In genomic region chr9:104457635-104458034, GRCm38 (mm10) we compare ENCODE assay signal across 12 mouse cellular contexts.
A peak's percentile ranks its signal among the peaks of the same experiment; 100 is the strongest.
DNase-seq lines count a peak whose midpoint lies in the region; ATAC-seq lines count a peak whose summit lies in the region.
"Had no signal": no experiment of that assay in that cellular context is flagged by ENCODE, and none has a peak within 500 bp of the region (broad histone marks: within the 10 kb centered on the region; RNA-seq: fewer than 3 reads in every experiment).

No protein-coding gene starts in this region.

- WGBS in forebrain, embryonic 14.5 days, result 36% methylated on average over 4 of the region's 4 CpGs
- WGBS in forebrain, embryonic 13.5 days, result 43% methylated on average over 4 of the region's 4 CpGs

- no peaks in the 10 kb centered on the region for H3K27me3 ChIP-seq in forebrain, embryonic 14.5 days (replicated peaks; ENCODE audit: control insufficient read depth, insufficient read depth, low read length)
- H3K27me3 ChIP-seq in forebrain, embryonic 13.5 days, result no peaks in the 10 kb centered on the region
- H3K27me3 ChIP-seq: midbrain, embryonic 13.5 days had no signal

- no peak overlapping the region for H3K4me3 ChIP-seq in forebrain, embryonic 14.5 days (ENCODE audit: low read depth, low read length)
- H3K4me3 ChIP-seq in forebrain, embryonic 13.5 days, result no peak overlapping the region
- H3K4me3 ChIP-seq: forebrain, embryonic 10.5 days; midbrain, embryonic 13.5 days had no signal

- H3K9ac ChIP-seq in forebrain, embryonic 14.5 days (ENCODE audit: low read length), result no peak overlapping the region
- H3K9ac ChIP-seq in forebrain, embryonic 13.5 days, result no peak overlapping the region
- H3K9ac ChIP-seq: liver, embryonic 14.5 days; midbrain, embryonic 13.5 days had no signal

- H3K27ac ChIP-seq in forebrain, embryonic 14.5 days (ENCODE audit: low read depth, low read length), result no peak overlapping the region
- H3K27ac ChIP-seq in forebrain, embryonic 13.5 days, result no peak overlapping the region
- H3K27ac ChIP-seq: forebrain, embryonic 10.5 days; liver, embryonic 14.5 days; midbrain, embryonic 13.5 days had no signal

- H3K4me1 ChIP-seq in forebrain, embryonic 14.5 days (ENCODE audit: control insufficient read depth, insufficient read depth, low read length), result no peaks in the 10 kb centered on the region
- H3K4me1 ChIP-seq in forebrain, embryonic 13.5 days, result no peaks in the 10 kb centered on the region
- H3K4me1 ChIP-seq: forebrain, embryonic 10.5 days; midbrain, embryonic 13.5 days had no signal

- no peaks in the 10 kb centered on the region for H3K9me3 ChIP-seq in forebrain, embryonic 14.5 days (replicated peaks; ENCODE audit: control insufficient read depth, low read length)
- H3K9me3 ChIP-seq in forebrain, embryonic 13.5 days (replicated peaks), result no peaks in the 10 kb centered on the region
- H3K9me3 ChIP-seq: forebrain, embryonic 10.5 days; midbrain, embryonic 13.5 days had no signal

- ATAC-seq in forebrain, embryonic 14.5 days, result no peak
- ATAC-seq in forebrain, embryonic 13.5 days, result no peak
- ATAC-seq in megakaryocyte, adult 5-6 weeks (ENCODE audit: poor library complexity, severe bottlenecking), result no peak
- ATAC-seq: midbrain, embryonic 13.5 days had no signal

- H3K4me2 ChIP-seq in forebrain, embryonic 14.5 days (ENCODE audit: low read length), result no peak overlapping the region
- no peak overlapping the region for H3K4me2 ChIP-seq in forebrain, embryonic 13.5 days
- H3K4me2 ChIP-seq: midbrain, embryonic 13.5 days had no signal

- H3K36me3 ChIP-seq in forebrain, embryonic 14.5 days (ENCODE audit: control insufficient read depth, insufficient read depth, low read length), result no peaks in the 10 kb centered on the region
- H3K36me3 ChIP-seq in forebrain, embryonic 13.5 days (ENCODE audit: poor library complexity, severe bottlenecking), result no peaks in the 10 kb centered on the region
- H3K36me3 ChIP-seq: forebrain, embryonic 10.5 days; midbrain, embryonic 13.5 days had no signal

- DNase-seq in forebrain, embryonic 14.5 days (ENCODE audit: low spot score), result peak; percentile 12
- DNase-seq in layer of hippocampus, adult 11-12 months (ENCODE audit: low spot score), result peak; percentile 43
- no peak for DNase-seq in layer of hippocampus, postnatal 10 days (ENCODE audit: low spot score in 2 of 2)
- DNase-seq in right cerebral cortex, adult 2 months (ENCODE audit: low spot score in 2 of 2), result peak; percentile 28 to 30
- DNase-seq in right cerebral cortex, postnatal 10 days (ENCODE audit: low spot score in 2 of 2), result no peak
- no peak for DNase-seq in urinary bladder, adult 2 months (ENCODE audit: low spot score)
- DNase-seq: B cell, adult 2 months had no signal

Comparison
In these comparisons a context has a peak if more than half of its experiments do, and no peak if none do; other contexts are left out.
1. DNase-seq: peak in forebrain, embryonic 14.5 days (single experiment), layer of hippocampus, adult 11-12 months (single experiment) and right cerebral cortex, adult 2 months (2 of 2); none in layer of hippocampus, postnatal 10 days (0 of 2), right cerebral cortex, postnatal 10 days (0 of 2) and urinary bladder, adult 2 months (single experiment).